Mouse (Mus musculus): ENCODE results near the gene Prss53. TPM values are rescaled to one million over a fixed set of nuclear protein-coding genes. Genes with fewer than 3 reads are reported as not detected.
"Not testable (repeated sequence)": the region's sequence is repeated elsewhere in the genome, so short reads cannot be mapped to it uniquely, and the experiment has no call there.

The Prss53 gene
- polyA plus RNA-seq, 1 experiment, result 2.2 TPM

- TF ChIP-seq CTCF (IDR thresholded peaks at IDR 0.05; ENCODE audit: borderline replicate concordance, extremely low read depth, insufficient read depth, insufficient read length) (peak; percentile 20; the same call in 1 of the 2 replicates), POLR2A (IDR thresholded peaks at IDR 0.05; ENCODE audit: borderline replicate concordance, extremely low read depth, insufficient read depth, insufficient read length, poor library complexity, severe bottlenecking) (no peak)
- no peak for DNase-seq (ENCODE audit: low read depth)
Measured at GRCm38 (mm10) chr7:127870136-127870821, 20.5 kb downstream of the Prss53 start.

- TF ChIP-seq POLR2A (IDR thresholded peaks at IDR 0.05; ENCODE audit: borderline replicate concordance, extremely low read depth, insufficient read depth, insufficient read length, poor library complexity, severe bottlenecking) (no peak), CTCF (IDR thresholded peaks at IDR 0.05; ENCODE audit: borderline replicate concordance, extremely low read depth, insufficient read depth, insufficient read length) (no peak)
- peak; percentile 59 for DNase-seq (ENCODE audit: low read depth)
Measured at GRCm38 (mm10) chr7:127869149-127869810, 21.5 kb downstream of the Prss53 start.

- DNase-seq (ENCODE audit: low read depth), result no peak
Measured at GRCm38 (mm10) chr7:127867641-127868040, 23.1 kb downstream of the Prss53 start.

DNA sequence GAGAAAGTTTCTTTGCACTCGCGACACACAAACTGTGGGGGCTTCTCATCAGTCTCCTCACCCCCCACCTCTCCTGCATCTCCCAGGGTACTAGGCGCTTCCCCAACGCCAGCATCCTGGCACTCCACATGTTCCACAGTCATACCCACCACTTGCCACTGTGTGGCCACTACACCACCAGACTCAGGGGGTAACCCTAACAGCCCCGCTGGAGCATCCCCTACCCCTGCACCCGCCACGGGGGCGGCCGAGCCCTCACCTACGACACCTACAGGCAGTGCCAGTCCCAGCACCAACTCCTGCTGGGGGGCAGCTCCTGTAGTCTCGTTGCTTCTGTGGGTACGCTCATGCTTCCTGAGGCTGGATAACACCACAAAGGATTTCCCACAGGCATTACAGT is 24.3 kb downstream of the Prss53 start:
- TF ChIP-seq CTCF (IDR thresholded peaks at IDR 0.05; ENCODE audit: borderline replicate concordance, extremely low read depth, insufficient read depth, insufficient read length) (no peak), POLR2A (IDR thresholded peaks at IDR 0.05; ENCODE audit: borderline replicate concordance, extremely low read depth, insufficient read depth, insufficient read length, poor library complexity, severe bottlenecking) (no peak)
- no peak for DNase-seq (ENCODE audit: low read depth)

More at GRCm38 (mm10) chr7:127867641-127868040, 23.1 kb downstream of the Prss53 start:
- TF ChIP-seq CTCF (IDR thresholded peaks at IDR 0.05; ENCODE audit: borderline replicate concordance, extremely low read depth, insufficient read depth, insufficient read length) (no peak), POLR2A (IDR thresholded peaks at IDR 0.05; ENCODE audit: borderline replicate concordance, extremely low read depth, insufficient read depth, insufficient read length, poor library complexity, severe bottlenecking) (no peak)

- TF ChIP-seq CTCF (IDR thresholded peaks at IDR 0.05; ENCODE audit: borderline replicate concordance, extremely low read depth, insufficient read depth, insufficient read length), result no peak
- TF ChIP-seq POLR2A (IDR thresholded peaks at IDR 0.05; ENCODE audit: borderline replicate concordance, extremely low read depth, insufficient read depth, insufficient read length, poor library complexity, severe bottlenecking), result no peak
- no peak for DNase-seq (ENCODE audit: low read depth)
Measured at GRCm38 (mm10) chr7:127858258-127858657, 32.5 kb downstream of the Prss53 start.

- TF ChIP-seq CTCF (IDR thresholded peaks at IDR 0.05; ENCODE audit: borderline replicate concordance, extremely low read depth, insufficient read depth, insufficient read length) (no peak), POLR2A (IDR thresholded peaks at IDR 0.05; ENCODE audit: borderline replicate concordance, extremely low read depth, insufficient read depth, insufficient read length, poor library complexity, severe bottlenecking) (no peak)
Measured at GRCm38 (mm10) chr7:127850906-127851305, 39.9 kb downstream of the Prss53 start.

DNA sequence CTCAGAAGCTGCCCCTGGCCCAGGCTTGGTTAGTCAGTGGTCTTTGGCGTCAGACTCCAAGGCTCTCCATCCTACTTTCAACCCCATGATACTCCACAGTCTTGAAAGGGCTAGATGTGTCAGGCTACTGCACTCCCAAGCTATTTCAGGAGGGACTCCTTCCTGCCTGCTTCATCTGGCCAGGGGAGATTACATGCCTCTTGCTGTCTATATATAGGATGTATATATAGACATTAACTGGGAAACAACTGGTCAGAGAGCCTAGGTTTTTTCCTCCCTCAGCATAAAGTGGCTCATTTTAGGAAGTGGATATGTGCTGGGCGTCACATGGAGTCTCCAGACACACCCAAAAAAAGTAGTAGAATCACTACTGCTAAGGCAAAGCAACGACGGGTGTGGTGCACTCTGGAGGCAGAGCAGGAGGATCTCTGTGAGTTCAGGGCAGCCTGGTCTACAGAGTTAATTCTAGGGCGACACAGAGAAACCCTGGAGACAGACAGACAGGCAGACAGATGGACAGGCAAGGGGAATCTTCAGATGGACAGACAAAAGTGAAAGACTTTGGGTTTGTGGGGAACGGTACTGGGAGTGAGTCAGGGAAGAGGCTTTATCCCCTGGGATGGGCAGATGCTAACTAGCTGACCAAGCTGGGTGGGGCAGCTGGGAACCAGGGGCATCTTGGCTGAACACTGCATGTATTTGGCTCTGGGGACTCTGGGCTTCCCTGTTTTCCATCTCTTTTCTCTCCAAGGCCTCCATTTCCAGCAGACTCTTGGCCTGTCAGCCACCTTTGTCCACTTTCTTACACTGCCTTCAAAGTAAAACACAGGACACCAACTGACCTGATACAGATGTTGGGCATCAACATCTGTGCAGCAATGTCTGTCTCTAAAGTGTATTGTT is 40.5 kb downstream of the Prss53 start:
- DNase-seq (ENCODE audit: low read depth), result no peak
- no peak for TF ChIP-seq CTCF (IDR thresholded peaks at IDR 0.05; ENCODE audit: borderline replicate concordance, extremely low read depth, insufficient read depth, insufficient read length)
- no peak for TF ChIP-seq POLR2A (IDR thresholded peaks at IDR 0.05; ENCODE audit: borderline replicate concordance, extremely low read depth, insufficient read depth, insufficient read length, poor library complexity, severe bottlenecking)

More at GRCm38 (mm10) chr7:127850906-127851305, 39.9 kb downstream of the Prss53 start:
- no peak for DNase-seq (ENCODE audit: low read depth)

GRCm38 (mm10) chr7:127842001-127842718 is 48.6 kb downstream of the Prss53 start:
- DNase-seq (ENCODE audit: low read depth), result peak; percentile 83
- TF ChIP-seq POLR2A (IDR thresholded peaks at IDR 0.05; ENCODE audit: borderline replicate concordance, extremely low read depth, insufficient read depth, insufficient read length, poor library complexity, severe bottlenecking) (no peak), CTCF (IDR thresholded peaks at IDR 0.05; ENCODE audit: borderline replicate concordance, extremely low read depth, insufficient read depth, insufficient read length) (no peak)

DNA sequence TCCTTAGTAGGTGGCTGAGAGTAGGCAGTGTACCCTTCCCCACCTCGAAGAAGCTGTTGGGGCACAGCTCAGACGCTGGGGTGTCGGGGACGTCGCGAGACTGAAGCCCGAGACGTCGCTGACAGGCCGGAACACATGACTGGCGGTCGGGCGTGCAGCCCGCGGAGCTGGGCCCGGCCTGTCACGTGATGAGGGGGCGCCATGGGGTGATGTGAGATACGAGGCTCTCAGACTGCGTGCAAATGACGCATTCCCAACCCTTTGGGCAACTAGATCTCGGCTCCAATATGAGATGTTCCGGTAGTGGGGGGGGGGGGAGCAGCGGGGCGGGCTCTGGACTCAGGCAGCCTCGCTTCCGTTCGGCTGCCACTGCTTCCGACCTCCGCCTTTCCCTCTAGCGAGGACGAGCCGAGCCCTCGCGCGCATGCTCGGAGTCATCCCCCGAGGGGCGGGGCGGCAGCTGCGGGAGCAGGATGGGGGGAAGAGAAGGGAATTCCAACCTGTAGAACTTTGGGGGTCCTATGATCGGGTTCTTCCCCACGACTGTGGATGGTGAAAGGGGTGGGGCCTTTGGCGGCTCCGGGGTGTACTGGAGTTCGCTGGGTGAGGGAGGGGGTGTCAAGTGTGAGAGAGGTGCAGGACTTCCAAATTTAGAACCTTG is 49.3 kb downstream of the Prss53 start:
- no peak for TF ChIP-seq CTCF (IDR thresholded peaks at IDR 0.05; ENCODE audit: borderline replicate concordance, extremely low read depth, insufficient read depth, insufficient read length)
- peak; percentile 27; the same call in 1 of the 2 replicates for TF ChIP-seq POLR2A (IDR thresholded peaks at IDR 0.05; ENCODE audit: borderline replicate concordance, extremely low read depth, insufficient read depth, insufficient read length, poor library complexity, severe bottlenecking)
- DNase-seq (ENCODE audit: low read depth), result peak; percentile 98

DNA sequence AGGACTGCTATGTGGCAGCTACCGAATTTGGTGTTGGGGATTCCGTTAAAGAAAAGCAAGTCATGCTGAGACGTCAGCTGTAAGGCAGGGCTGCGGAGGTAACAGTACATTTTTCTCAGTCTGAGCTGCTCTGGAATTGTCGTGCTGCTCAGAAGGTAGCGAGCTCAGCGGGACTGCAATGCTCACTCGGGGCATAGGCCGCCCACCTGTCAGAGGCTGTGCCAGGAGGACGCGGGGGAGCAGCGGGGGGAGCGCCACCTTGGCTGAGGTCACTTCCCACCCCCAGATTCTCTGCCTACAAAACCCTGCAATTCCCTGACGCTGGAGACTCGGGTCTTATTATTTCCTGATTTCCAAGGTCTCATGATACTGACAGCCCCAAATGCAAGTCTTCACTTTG is 49.9 kb downstream of the Prss53 start:
- TF ChIP-seq POLR2A (IDR thresholded peaks at IDR 0.05; ENCODE audit: borderline replicate concordance, extremely low read depth, insufficient read depth, insufficient read length, poor library complexity, severe bottlenecking) (no peak), CTCF (IDR thresholded peaks at IDR 0.05; ENCODE audit: borderline replicate concordance, extremely low read depth, insufficient read depth, insufficient read length) (no peak)
- DNase-seq (ENCODE audit: low read depth), result no peak

DNA sequence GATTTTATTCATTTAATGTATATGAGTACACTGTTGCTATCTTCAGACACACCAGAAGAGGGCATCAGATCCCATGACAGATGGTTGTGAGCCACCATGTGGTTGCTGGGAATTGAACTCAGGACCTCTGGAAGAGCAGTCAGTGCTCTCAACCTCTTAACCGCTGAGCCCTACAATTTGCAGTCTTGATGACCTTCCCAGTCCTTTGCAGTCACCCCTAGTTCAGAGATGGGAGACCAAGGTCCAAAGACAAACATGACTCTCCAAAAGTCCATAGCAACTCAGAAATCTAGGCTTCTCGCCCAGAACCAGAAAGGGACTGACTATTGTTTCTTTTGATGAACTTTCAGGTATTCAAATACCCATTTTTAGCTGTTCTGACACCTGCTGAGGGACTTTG is 50.7 kb downstream of the Prss53 start:
- not testable (repeated sequence) for DNase-seq (ENCODE audit: low read depth)

- DNase-seq (ENCODE audit: low read depth), result not testable (repeated sequence)
Measured at GRCm38 (mm10) chr7:127837878-127838277, 52.9 kb downstream of the Prss53 start.

All from brain, embryonic 14.5 days (tissue).